Mouse (Mus musculus) gastrocnemius, adult 18-20 months (tissue): Measurements from ENCODE around the gene Tmem203. TPM values are rescaled to one million over a fixed set of nuclear protein-coding genes. Genes with fewer than 3 reads are reported as not detected.
A peak's percentile ranks its signal among the peaks of the same experiment; 100 is the strongest.

Source experiments
- DNase-seq: peaks from one replicate; pipeline ENCODE4 v3.0.0; 2021; ENCODE audit warnings: low spot score
- long read RNA-seq, 2 experiments: library from polyadenylated mRNA; stranded (forward); transcript quantifications; one replicate each; pipeline ENCODE4 v2.0.0; 2021
- total RNA-seq, 2 experiments: library from RNA; stranded (reverse); gene quantifications; 2 replicates each; pipeline ENCODE4 v1.2.3; 2021

Tmem203 gene
- total RNA-seq, result 10 to 100 TPM; 12.0 to 12.1 TPM
- long read RNA-seq, experiment 1, transcript Tmem203-201 (1 exons, 854 nt), result major isoform, 24 of 24 reads
- long read RNA-seq, experiment 1, partial matches to known transcripts, result 0 of 24 reads
- long read RNA-seq, experiment 1, other reads (novel, unspliced or antisense), result 0 of 24 reads
- long read RNA-seq, experiment 2, transcript Tmem203-201 (1 exons, 854 nt), result major isoform, 24 of 24 reads
- long read RNA-seq, experiment 2, partial matches to known transcripts, result 0 of 24 reads
- long read RNA-seq, experiment 2, other reads (novel, unspliced or antisense), result 0 of 24 reads

GRCm38 (mm10) chr2:25255284-25255779, at the start of gene Tmem203:
Gene Tmem203, plus strand, starts transcription at chr2:25255439.
- peak; percentile 85 for DNase-seq

GRCm38 (mm10) chr2:25207593-25207992, 47.6 kb upstream of the Tmem203 start:
- no peak for DNase-seq

GRCm38 (mm10) chr2:25210686-25211085, 44.6 kb upstream of the Tmem203 start:
- DNase-seq, result no peak

GRCm38 (mm10) chr2:25211121-25211670, 44.0 kb upstream of the Tmem203 start, which contains the start of gene Nelfb:
Gene Nelfb, minus strand, starts transcription at chr2:25211489.
- DNase-seq, result peak; percentile 89

GRCm38 (mm10) chr2:25213266-25213865, 41.9 kb upstream of the Tmem203 start:
- DNase-seq, result no peak

- DNase-seq, result no peak
Observed at GRCm38 (mm10) chr2:25214444-25214843, 40.8 kb upstream of the Tmem203 start, which contains the start of gene Stpg3. Gene Stpg3, minus strand, starts transcription at chr2:25214637.

GRCm38 (mm10) chr2:25217666-25218065, 37.6 kb upstream of the Tmem203 start:
- no peak for DNase-seq

GRCm38 (mm10) chr2:25218445-25218844, 36.8 kb upstream of the Tmem203 start, which contains the start of gene Fam166a:
Gene Fam166a, plus strand, starts transcription at chr2:25218745.
- no peak for DNase-seq

GRCm38 (mm10) chr2:25221331-25221772, 33.9 kb upstream of the Tmem203 start:
- no peak for DNase-seq

GRCm38 (mm10) chr2:25223681-25224491, 31.4 kb upstream of the Tmem203 start:
- DNase-seq, result peak; percentile 87

- DNase-seq, result no peak
Observed at GRCm38 (mm10) chr2:25224492-25224765, 30.8 kb upstream of the Tmem203 start, which contains the start of gene Tubb4b. Gene Tubb4b, minus strand, starts transcription at chr2:25224702.

- peak; percentile 99 for DNase-seq
Observed at GRCm38 (mm10) chr2:25224766-25225752, 30.2 kb upstream of the Tmem203 start.

GRCm38 (mm10) chr2:25225811-25226379, 29.3 kb upstream of the Tmem203 start:
- no peak for DNase-seq

- peak; percentile 65 for DNase-seq
Observed at GRCm38 (mm10) chr2:25226864-25227263, 28.4 kb upstream of the Tmem203 start.

GRCm38 (mm10) chr2:25227406-25227805, 27.8 kb upstream of the Tmem203 start:
- no peak for DNase-seq

- DNase-seq, result peak; percentile 90
Observed at GRCm38 (mm10) chr2:25228431-25228889, 26.8 kb upstream of the Tmem203 start.

- DNase-seq, result no peak
Observed at GRCm38 (mm10) chr2:25228995-25229530, 26.2 kb upstream of the Tmem203 start.

GRCm38 (mm10) chr2:25229582-25229981, 25.7 kb upstream of the Tmem203 start:
- DNase-seq, result no peak

GRCm38 (mm10) chr2:25230581-25230980, 24.7 kb upstream of the Tmem203 start:
- no peak for DNase-seq

GRCm38 (mm10) chr2:25231038-25231437, 24.2 kb upstream of the Tmem203 start:
- no peak for DNase-seq
